Mouse (Mus musculus) intestine, embryonic 16.5 days (tissue): ENCODE measurements around the gene Slco1a1. TPM values are rescaled to one million over a fixed set of nuclear protein-coding genes. Genes with fewer than 3 reads are reported as not detected.
"Not testable (repeated sequence)": the region's sequence is repeated elsewhere in the genome, so short reads cannot be mapped to it uniquely, and the experiment has no call there.

ENCODE experiments used
- ATAC-seq: fragments of 200-750 bp; cut with Nextera tagmentation; 2 replicates; pipeline ENCODE4 v1.8.0; 2017; ENCODE audit warnings: moderate TSS enrichment, moderate library complexity
- H3K27ac ChIP-seq: fragments of 300-500 bp; sonication (generic); 2 replicates; pipeline ENCODE4 v1.5.1; 2014; ENCODE audit warnings: mild to moderate bottlenecking, low read length
- H3K27me3 ChIP-seq: fragments of 300-500 bp; sonication (generic); replicated peaks from 2 replicates; pipeline ENCODE4 v1.6.1; 2014; ENCODE audit warnings: low read length, control low read depth, mixed read lengths; ENCODE audit not compliant: control insufficient read depth, insufficient read depth
- H3K36me3 ChIP-seq: fragments of 300-500 bp; sonication (generic); 2 replicates; pipeline ENCODE4 v1.6.1; 2014; ENCODE audit warnings: low read length, control low read depth; ENCODE audit not compliant: control insufficient read depth, insufficient read depth
- H3K4me1 ChIP-seq: fragments of 300-500 bp; sonication (generic); 2 replicates; pipeline ENCODE4 v1.6.1; 2014; ENCODE audit warnings: low read length, control low read depth, mixed read lengths; ENCODE audit not compliant: control insufficient read depth, insufficient read depth
- H3K4me2 ChIP-seq: fragments of 300-500 bp; sonication (generic); 2 replicates; pipeline ENCODE4 v1.6.1; 2014; ENCODE audit warnings: low read depth, low read length, control low read depth
- H3K4me3 ChIP-seq: fragments of 300-500 bp; sonication (generic); 2 replicates; pipeline ENCODE4 v1.5.1; 2014; ENCODE audit warnings: mild to moderate bottlenecking, low read length
- H3K9ac ChIP-seq: fragments of 300-500 bp; sonication (generic); 2 replicates; pipeline ENCODE4 v1.6.1; 2014; ENCODE audit warnings: low read depth, low read length
- H3K9me3 ChIP-seq: fragments of 300-500 bp; sonication (generic); 2 replicates; pipeline ENCODE4 v1.6.1; 2016; ENCODE audit warnings: low read length, control low read depth; ENCODE audit not compliant: control insufficient read depth
- WGBS: fragments of 180-500 bp; shearing (Covaris S2); extraction: QIAGEN DNeasy Blood & Tissue Kit; methylation state at CpG from one replicate; pipeline ENCODE4 v1.1.7; 2014; 5-methylcytosine and 5-hydroxymethylcytosine counted together
- polyA plus RNA-seq: library from polyadenylated mRNA; unstranded; fragments of >200 nt; fragmentation: Nextera tagmentation; extraction: Ambion mirVana; gene quantifications from 2 replicates; pipeline ENCODE4 v1.2.1, GENCODE M21; 2015

The Slco1a1 gene
- polyA plus RNA-seq, 1 experiment from 2014 or later = not detected

GRCm38 (mm10) chr6:141882581-141882980, 64.2 kb downstream of the Slco1a1 start:
- no peak for ATAC-seq
- no peaks in the 10 kb centered on the region for H3K27me3 ChIP-seq
- no peak overlapping the region for H3K27ac ChIP-seq
- H3K9me3 ChIP-seq = no peaks in the 10 kb centered on the region
- WGBS = 55% methylated on average over 1 of the region's 1 CpGs
- H3K4me3 ChIP-seq = no peak overlapping the region
- H3K4me1 ChIP-seq = no peaks in the 10 kb centered on the region
- H3K9ac ChIP-seq = no peak overlapping the region
- H3K36me3 ChIP-seq = no peaks in the 10 kb centered on the region
- H3K4me2 ChIP-seq = no peak overlapping the region

- H3K4me2 ChIP-seq, H3K9me3 ChIP-seq, H3K4me3 ChIP-seq, ATAC-seq, H3K36me3 ChIP-seq, H3K27me3 ChIP-seq, H3K4me1 ChIP-seq, H3K27ac ChIP-seq, H3K9ac ChIP-seq: not testable (repeated sequence)
- 80% methylated on average over 4 of the region's 4 CpGs for WGBS
Observed at GRCm38 (mm10) chr6:141875742-141876141, 71.0 kb downstream of the Slco1a1 start.

DNA sequence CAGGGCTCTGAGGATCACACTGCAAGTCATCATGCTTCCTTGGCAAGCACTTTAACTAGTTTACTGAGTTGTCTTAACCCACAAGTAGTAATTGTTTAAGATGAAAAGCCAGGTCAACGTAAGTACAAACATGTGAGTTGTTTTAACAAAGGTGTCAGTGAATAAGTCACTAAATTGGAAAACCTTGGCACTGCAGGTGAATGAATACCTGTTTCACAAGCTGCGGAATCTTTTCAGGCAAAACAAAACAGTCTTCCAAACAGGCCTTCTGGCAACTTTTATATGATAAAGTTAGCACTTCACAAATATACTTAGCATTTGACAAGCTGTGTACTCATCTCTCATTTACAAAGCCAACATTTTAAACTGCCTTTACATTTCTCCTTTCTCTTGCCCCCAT, 75.1 kb downstream of the Slco1a1 start:
- Histone ChIP-seq H3K27me3 (no peaks in the 10 kb centered on the region), H3K4me1 (no peaks in the 10 kb centered on the region), H3K9ac (no peak overlapping the region), H3K9me3 (no peaks in the 10 kb centered on the region), H3K27ac (no peak overlapping the region), H3K4me2 (no peak overlapping the region), H3K36me3 (no peaks in the 10 kb centered on the region), H3K4me3 (no peak overlapping the region)
- WGBS = 59% methylated on average over 2 of the region's 2 CpGs
- no peak for ATAC-seq

GRCm38 (mm10) chr6:141868735-141869134, 78.0 kb downstream of the Slco1a1 start:
- H3K4me3 ChIP-seq = no peak overlapping the region
- no peaks in the 10 kb centered on the region for H3K36me3 ChIP-seq
- no peak overlapping the region for H3K9ac ChIP-seq
- H3K9me3 ChIP-seq = no peaks in the 10 kb centered on the region
- H3K4me1 ChIP-seq = no peaks in the 10 kb centered on the region
- no peak overlapping the region for H3K4me2 ChIP-seq
- WGBS = 73% methylated on average over 5 of the region's 5 CpGs
- no peaks in the 10 kb centered on the region for H3K27me3 ChIP-seq
- no peak for ATAC-seq
- H3K27ac ChIP-seq = no peak overlapping the region

- Histone ChIP-seq H3K4me3 (no peak overlapping the region), H3K9ac (no peak overlapping the region), H3K27ac (no peak overlapping the region), H3K9me3 (no peaks in the 10 kb centered on the region), H3K36me3 (no peaks in the 10 kb centered on the region), H3K4me2 (no peak overlapping the region), H3K27me3 (no peaks in the 10 kb centered on the region), H3K4me1 (no peaks in the 10 kb centered on the region)
- 85% methylated on average over 5 of the region's 5 CpGs for WGBS
- ATAC-seq = no peak
Observed at GRCm38 (mm10) chr6:141866026-141866425, 80.7 kb downstream of the Slco1a1 start.

DNA sequence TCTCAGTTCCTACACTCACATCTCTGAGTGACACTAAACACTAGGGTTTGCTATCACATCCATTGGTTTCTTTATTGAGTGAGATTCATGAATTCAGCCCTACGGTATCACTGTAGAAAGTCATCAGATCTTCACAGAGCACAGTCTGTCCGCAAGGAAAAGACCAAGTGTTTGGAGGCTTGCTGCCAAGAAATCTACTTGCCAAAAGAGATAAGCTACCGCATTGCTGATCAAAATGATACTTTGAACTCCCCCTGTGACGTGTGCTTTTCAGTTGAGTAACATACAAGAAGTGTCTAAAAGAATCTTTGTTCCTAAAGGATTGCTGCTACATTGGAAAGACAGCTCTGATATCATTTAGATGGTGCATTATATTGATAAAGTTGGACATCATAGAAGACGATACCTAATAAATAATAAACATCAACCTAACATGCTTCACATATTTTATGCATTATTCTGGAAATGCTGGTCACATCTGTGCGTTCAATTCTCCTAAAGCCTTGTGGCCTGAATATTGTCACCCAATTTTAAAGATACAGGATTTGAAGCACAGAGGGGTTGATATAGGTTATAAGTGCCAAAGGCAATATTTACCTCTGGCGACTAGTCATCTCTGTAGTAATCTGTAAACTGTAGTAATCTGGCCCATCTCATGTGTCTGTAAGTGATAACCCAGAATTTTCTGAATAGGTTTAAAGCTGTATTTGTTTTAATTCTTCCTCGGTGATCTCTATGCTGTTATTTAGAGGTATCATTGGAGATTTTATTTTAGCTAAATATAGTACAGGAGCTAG, 88.8 kb downstream of the Slco1a1 start:
- no peaks in the 10 kb centered on the region for H3K36me3 ChIP-seq
- H3K4me2 ChIP-seq = no peak overlapping the region
- H3K4me3 ChIP-seq = no peak overlapping the region
- no peaks in the 10 kb centered on the region for H3K27me3 ChIP-seq
- WGBS = 83% methylated on average over 8 of the region's 8 CpGs
- no peaks in the 10 kb centered on the region for H3K9me3 ChIP-seq
- H3K27ac ChIP-seq = no peak overlapping the region
- no peak overlapping the region for H3K9ac ChIP-seq
- no peaks in the 10 kb centered on the region for H3K4me1 ChIP-seq
- no peak for ATAC-seq

Other genes starting within 250 kb of the Slco1a1 start
- gene Gm5724, start 173.2 kb downstream of the Slco1a1 start, polyA plus RNA-seq = not detected in 2 replicates
- gene Slco1a4, start 90.8 kb downstream of the Slco1a1 start, polyA plus RNA-seq = not detected in 2 replicates
- gene Gm6614, start 64.5 kb upstream of the Slco1a1 start, polyA plus RNA-seq = not detected in 2 replicates